Mouse (Mus musculus) hindbrain, embryonic 12.5 days (tissue): ENCODE measurements around the gene Eci1. TPM values are rescaled to one million over a fixed set of nuclear protein-coding genes. Genes with fewer than 3 reads are reported as not detected.

Source experiments
- polyA plus RNA-seq: library from polyadenylated mRNA; unstranded; fragments of >200 nt; fragmentation: Nextera tagmentation; extraction: Ambion mirVana; gene quantifications from 2 replicates; pipeline ENCODE4 v1.2.1, GENCODE M21; 2016

Gene Eci1
- polyA plus RNA-seq, 1 experiment from 2014 or later = 62.4 TPM

Other genes with a start within 250 kb of the Eci1 start
- 13.5 and 17.0 TPM in 2 replicates for gene Tbc1d24, start 221.1 kb upstream of the Eci1 start, polyA plus RNA-seq
- 10.9 and 12.1 TPM in 2 replicates for gene Ntn3, start 217.1 kb upstream of the Eci1 start, polyA plus RNA-seq
- gene Tedc2, start 205.8 kb upstream of the Eci1 start, polyA plus RNA-seq = 14.8 and 15.6 TPM in 2 replicates
- gene Ccnf, start 175.2 kb upstream of the Eci1 start, polyA plus RNA-seq = 49.2 and 53.3 TPM in 2 replicates
- gene Abca17, start 75.6 kb upstream of the Eci1 start, polyA plus RNA-seq = 0.15 and 0.16 TPM in 2 replicates
- gene Abca3, start 74.7 kb upstream of the Eci1 start, polyA plus RNA-seq = 21.4 and 21.7 TPM in 2 replicates
- 326 and 328 TPM in 2 replicates for gene Rnps1, start 12.1 kb upstream of the Eci1 start, polyA plus RNA-seq
- 4.2 and 7.0 TPM in 2 replicates for gene Dnase1l2, start 16.5 kb downstream of the Eci1 start, polyA plus RNA-seq
- gene E4f1, start 43.7 kb downstream of the Eci1 start, polyA plus RNA-seq = 35.3 and 39.4 TPM in 2 replicates
- gene Pgp, start 43.8 kb downstream of the Eci1 start, polyA plus RNA-seq = 52.5 and 57.3 TPM in 2 replicates
- gene Bricd5, start 47.2 kb downstream of the Eci1 start, polyA plus RNA-seq = 1.2 TPM in 1 of 2 replicates, not detected in the other
- 35.2 and 36.9 TPM in 2 replicates for gene Mlst8, start 52.4 kb downstream of the Eci1 start, polyA plus RNA-seq
- gene Caskin1, start 62.0 kb downstream of the Eci1 start, polyA plus RNA-seq = 24.2 and 25.0 TPM in 2 replicates
- 86.5 and 87.0 TPM in 2 replicates for gene Traf7, start 101.3 kb downstream of the Eci1 start, polyA plus RNA-seq
- 2.1 and 2.8 TPM in 2 replicates for gene Rab26, start 107.6 kb downstream of the Eci1 start, polyA plus RNA-seq
- 20.5 and 25.5 TPM in 2 replicates for gene Pkd1, start 123.2 kb downstream of the Eci1 start, polyA plus RNA-seq
- gene Tsc2, start 206.0 kb downstream of the Eci1 start, polyA plus RNA-seq = 85.5 and 86.2 TPM in 2 replicates
- 14.4 and 15.7 TPM in 2 replicates for gene Nthl1, start 206.0 kb downstream of the Eci1 start, polyA plus RNA-seq
- gene Slc9a3r2, start 223.7 kb downstream of the Eci1 start, polyA plus RNA-seq = 39.2 and 39.6 TPM in 2 replicates
- gene Npw, start 231.8 kb downstream of the Eci1 start, polyA plus RNA-seq = not detected in 2 replicates
- 23.0 and 25.2 TPM in 2 replicates for gene Zfp598, start 243.0 kb downstream of the Eci1 start, polyA plus RNA-seq